Mouse (Mus musculus): ENCODE measurements at regions not wholly inside any gene's neighbourhood (a gene's known extent, or its start where the extent isn't known, plus 50 kb on each side); places are given as distances from the start of the nearest gene placed in this dataset.

- H3K27ac ChIP-seq (ENCODE audit: low read depth, low read length): no peak overlapping the region
- no peak for ATAC-seq (replicated peaks; ENCODE audit: insufficient number of reproducible peaks, low FRiP score, low TSS enrichment)
- no peak overlapping the region for H3K9ac ChIP-seq (ENCODE audit: low read depth, low read length)
- H3K4me1 ChIP-seq (ENCODE audit: control insufficient read depth, insufficient read depth, low read length): no peaks in the 10 kb centered on the region
- no peak overlapping the region for H3K4me2 ChIP-seq
- 86% methylated on average over 9 of the region's 9 CpGs for WGBS (ENCODE audit: insufficient replicate concordance)
- H3K9me3 ChIP-seq (replicated peaks; ENCODE audit: control insufficient read depth, low read length): no peaks in the 10 kb centered on the region
- H3K36me3 ChIP-seq (ENCODE audit: control insufficient read depth, insufficient read depth, low read length): no peaks in the 10 kb centered on the region
- no peaks in the 10 kb centered on the region for H3K27me3 ChIP-seq (ENCODE audit: control insufficient read depth, insufficient read depth, low read length)
- no peak overlapping the region for H3K4me3 ChIP-seq (ENCODE audit: low read depth, low read length)
Measured at GRCm38 (mm10) chr4:82154021-82154555, 551.5 kb downstream of the Nfib start.

- H3K4me1 ChIP-seq (ENCODE audit: control insufficient read depth, insufficient read depth, low read length): peaks cover 2% of the 10 kb centered on the region; the same call in 1 of the 2 replicates
- no peak overlapping the region for H3K9ac ChIP-seq (ENCODE audit: low read depth, low read length)
- no peak overlapping the region for H3K4me3 ChIP-seq (ENCODE audit: low read depth, low read length)
- H3K27ac ChIP-seq (ENCODE audit: low read depth, low read length): no peak overlapping the region
- no peaks in the 10 kb centered on the region for H3K36me3 ChIP-seq (ENCODE audit: control insufficient read depth, insufficient read depth, low read length)
- 73% methylated on average over 5 of the region's 5 CpGs for WGBS (ENCODE audit: insufficient replicate concordance)
- no peak overlapping the region for H3K4me2 ChIP-seq
- no peaks in the 10 kb centered on the region for H3K9me3 ChIP-seq (replicated peaks; ENCODE audit: control insufficient read depth, low read length)
- ATAC-seq (replicated peaks; ENCODE audit: insufficient number of reproducible peaks, low FRiP score, low TSS enrichment): no peak
- H3K27me3 ChIP-seq (ENCODE audit: control insufficient read depth, insufficient read depth, low read length): no peaks in the 10 kb centered on the region
Measured at GRCm38 (mm10) chr4:82153604-82154003, 551.9 kb downstream of the Nfib start.

GRCm38 (mm10) chr4:82149957-82150356 is 555.6 kb downstream of the Nfib start:
- no peak for ATAC-seq (replicated peaks; ENCODE audit: insufficient number of reproducible peaks, low FRiP score, low TSS enrichment)
- H3K9me3 ChIP-seq (replicated peaks; ENCODE audit: control insufficient read depth, low read length): no peaks in the 10 kb centered on the region
- WGBS (ENCODE audit: insufficient replicate concordance): 64% methylated on average over 1 of the region's 1 CpGs
- H3K36me3 ChIP-seq (ENCODE audit: control insufficient read depth, insufficient read depth, low read length): no peaks in the 10 kb centered on the region
- no peak overlapping the region for H3K4me3 ChIP-seq (ENCODE audit: low read depth, low read length)
- no peak overlapping the region for H3K9ac ChIP-seq (ENCODE audit: low read depth, low read length)
- no peak overlapping the region for H3K27ac ChIP-seq (ENCODE audit: low read depth, low read length)
- no peak overlapping the region for H3K4me2 ChIP-seq
- no peaks in the 10 kb centered on the region for H3K27me3 ChIP-seq (ENCODE audit: control insufficient read depth, insufficient read depth, low read length)
- peaks cover 7% of the 10 kb centered on the region; the same call in 1 of the 2 replicates for H3K4me1 ChIP-seq (ENCODE audit: control insufficient read depth, insufficient read depth, low read length)

GRCm38 (mm10) chr4:82148129-82149064 is 557.2 kb downstream of the Nfib start:
- H3K9me3 ChIP-seq (replicated peaks; ENCODE audit: control insufficient read depth, low read length): no peaks in the 10 kb centered on the region
- H3K27ac ChIP-seq (ENCODE audit: low read depth, low read length): 0 out of 2 replicates have a peak overlapping the region, but pooled peaks have one; percentile 10
- H3K9ac ChIP-seq (ENCODE audit: low read depth, low read length): no peak overlapping the region
- no peak overlapping the region for H3K4me2 ChIP-seq
- 32% methylated on average over 6 of the region's 6 CpGs for WGBS (ENCODE audit: insufficient replicate concordance)
- no peaks in the 10 kb centered on the region for H3K27me3 ChIP-seq (ENCODE audit: control insufficient read depth, insufficient read depth, low read length)
- ATAC-seq (replicated peaks; ENCODE audit: insufficient number of reproducible peaks, low FRiP score, low TSS enrichment): no peak
- no peak overlapping the region for H3K4me3 ChIP-seq (ENCODE audit: low read depth, low read length)
- H3K4me1 ChIP-seq (ENCODE audit: control insufficient read depth, insufficient read depth, low read length): peaks cover 7% of the 10 kb centered on the region; the same call in 1 of the 2 replicates
- H3K36me3 ChIP-seq (ENCODE audit: control insufficient read depth, insufficient read depth, low read length): no peaks in the 10 kb centered on the region

- Histone ChIP-seq H3K4me2 (no peak overlapping the region), H3K36me3 (ENCODE audit: control insufficient read depth, insufficient read depth, low read length) (no peaks in the 10 kb centered on the region), H3K9ac (ENCODE audit: low read depth, low read length) (no peak overlapping the region), H3K27ac (ENCODE audit: low read depth, low read length) (no peak overlapping the region), H3K27me3 (ENCODE audit: control insufficient read depth, insufficient read depth, low read length) (no peaks in the 10 kb centered on the region), H3K9me3 (replicated peaks; ENCODE audit: control insufficient read depth, low read length) (no peaks in the 10 kb centered on the region), H3K4me3 (ENCODE audit: low read depth, low read length) (no peak overlapping the region), H3K4me1 (ENCODE audit: control insufficient read depth, insufficient read depth, low read length) (no peaks in the 10 kb centered on the region)
- no peak for ATAC-seq (replicated peaks; ENCODE audit: insufficient number of reproducible peaks, low FRiP score, low TSS enrichment)
- WGBS (ENCODE audit: insufficient replicate concordance): 74% methylated on average over 3 of the region's 3 CpGs
Measured at GRCm38 (mm10) chr4:82142391-82142790, 563.2 kb downstream of the Nfib start.

GRCm38 (mm10) chr4:82139806-82140205 is 565.7 kb downstream of the Nfib start:
- Histone ChIP-seq H3K9ac (ENCODE audit: low read depth, low read length) (no peak overlapping the region), H3K36me3 (ENCODE audit: control insufficient read depth, insufficient read depth, low read length) (no peaks in the 10 kb centered on the region), H3K27ac (ENCODE audit: low read depth, low read length) (no peak overlapping the region), H3K4me1 (ENCODE audit: control insufficient read depth, insufficient read depth, low read length) (no peaks in the 10 kb centered on the region), H3K4me3 (ENCODE audit: low read depth, low read length) (no peak overlapping the region), H3K9me3 (replicated peaks; ENCODE audit: control insufficient read depth, low read length) (no peaks in the 10 kb centered on the region), H3K27me3 (ENCODE audit: control insufficient read depth, insufficient read depth, low read length) (no peaks in the 10 kb centered on the region), H3K4me2 (no peak overlapping the region)
- WGBS (ENCODE audit: insufficient replicate concordance): 89% methylated on average over 6 of the region's 6 CpGs
- ATAC-seq (replicated peaks; ENCODE audit: insufficient number of reproducible peaks, low FRiP score, low TSS enrichment): no peak

- H3K4me3 ChIP-seq (ENCODE audit: low read depth, low read length): no peak overlapping the region
- no peaks in the 10 kb centered on the region for H3K9me3 ChIP-seq (replicated peaks; ENCODE audit: control insufficient read depth, low read length)
- ATAC-seq (replicated peaks; ENCODE audit: insufficient number of reproducible peaks, low FRiP score, low TSS enrichment): no peak
- no peaks in the 10 kb centered on the region for H3K27me3 ChIP-seq (ENCODE audit: control insufficient read depth, insufficient read depth, low read length)
- H3K9ac ChIP-seq (ENCODE audit: low read depth, low read length): no peak overlapping the region
- peaks cover 2% of the 10 kb centered on the region; the same call in 1 of the 2 replicates for H3K4me1 ChIP-seq (ENCODE audit: control insufficient read depth, insufficient read depth, low read length)
- no peaks in the 10 kb centered on the region for H3K36me3 ChIP-seq (ENCODE audit: control insufficient read depth, insufficient read depth, low read length)
- no peak overlapping the region for H3K27ac ChIP-seq (ENCODE audit: low read depth, low read length)
- 91% methylated on average over 1 of the region's 1 CpGs for WGBS (ENCODE audit: insufficient replicate concordance)
- no peak overlapping the region for H3K4me2 ChIP-seq
Measured at GRCm38 (mm10) chr4:82139016-82139415, 566.5 kb downstream of the Nfib start.

GRCm38 (mm10) chr4:82132851-82133250 is 572.7 kb downstream of the Nfib start:
- H3K9me3 ChIP-seq (replicated peaks; ENCODE audit: control insufficient read depth, low read length): no peaks in the 10 kb centered on the region
- peak; percentile 46; the same call in 1 of the 2 replicates for ATAC-seq (replicated peaks; ENCODE audit: insufficient number of reproducible peaks, low FRiP score, low TSS enrichment)
- no peak overlapping the region for H3K9ac ChIP-seq (ENCODE audit: low read depth, low read length)
- H3K27ac ChIP-seq (ENCODE audit: low read depth, low read length): peak overlapping the region; percentile 79
- 18% methylated on average over 3 of the region's 3 CpGs for WGBS (ENCODE audit: insufficient replicate concordance)
- H3K27me3 ChIP-seq (ENCODE audit: control insufficient read depth, insufficient read depth, low read length): no peaks in the 10 kb centered on the region
- no peak overlapping the region for H3K4me3 ChIP-seq (ENCODE audit: low read depth, low read length)
- no peak overlapping the region for H3K4me2 ChIP-seq
- peaks cover 13% of the 10 kb centered on the region for H3K4me1 ChIP-seq (ENCODE audit: control insufficient read depth, insufficient read depth, low read length)
- no peaks in the 10 kb centered on the region for H3K36me3 ChIP-seq (ENCODE audit: control insufficient read depth, insufficient read depth, low read length)
